Mouse (Mus musculus): Measurements from ENCODE around the gene Nr4a1. TPM values are rescaled to one million over a fixed set of nuclear protein-coding genes. Genes with fewer than 3 reads are reported as not detected.

The Nr4a1 gene
- polyA plus RNA-seq, 1 experiment from 2014 or later = 11.2 TPM

DNA sequence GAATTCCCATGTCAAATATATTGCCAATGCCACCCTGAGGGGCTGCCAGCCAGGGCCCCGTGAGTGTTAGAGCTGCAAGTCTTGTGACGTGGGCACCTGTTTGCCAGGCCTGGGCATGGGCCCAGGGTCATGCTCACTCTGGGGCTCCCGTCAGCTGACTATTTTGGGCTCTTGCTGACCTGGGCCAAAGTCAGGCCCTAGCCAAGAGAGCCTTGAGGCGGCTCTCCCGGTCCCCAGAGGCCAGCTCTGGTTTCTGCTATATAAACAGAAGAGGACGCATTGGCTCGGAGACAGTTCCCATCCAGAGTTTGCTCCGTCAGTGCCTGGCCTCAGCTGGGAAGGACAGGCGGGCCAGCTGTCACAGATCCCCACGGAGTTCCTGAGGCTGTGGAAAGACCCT, 6.3 kb downstream of the Nr4a1 start:
- Histone ChIP-seq H3K4me1 (peaks cover 29% of the 10 kb centered on the region), H3K4me2 (no peak overlapping the region), H3K4me3 (replicated peaks) (no peak overlapping the region), H3K27ac (peak overlapping the region; percentile 79), H3K9me3 (no peaks in the 10 kb centered on the region), H3K9ac (no peak overlapping the region), H3K36me3 (no peaks in the 10 kb centered on the region), H3K27me3 (replicated peaks) (no peaks in the 10 kb centered on the region)
- no peak for ATAC-seq (ENCODE audit: insufficient read depth, low FRiP score, low read depth)
- 35% methylated on average over 10 of the region's 10 CpGs for WGBS

DNA sequence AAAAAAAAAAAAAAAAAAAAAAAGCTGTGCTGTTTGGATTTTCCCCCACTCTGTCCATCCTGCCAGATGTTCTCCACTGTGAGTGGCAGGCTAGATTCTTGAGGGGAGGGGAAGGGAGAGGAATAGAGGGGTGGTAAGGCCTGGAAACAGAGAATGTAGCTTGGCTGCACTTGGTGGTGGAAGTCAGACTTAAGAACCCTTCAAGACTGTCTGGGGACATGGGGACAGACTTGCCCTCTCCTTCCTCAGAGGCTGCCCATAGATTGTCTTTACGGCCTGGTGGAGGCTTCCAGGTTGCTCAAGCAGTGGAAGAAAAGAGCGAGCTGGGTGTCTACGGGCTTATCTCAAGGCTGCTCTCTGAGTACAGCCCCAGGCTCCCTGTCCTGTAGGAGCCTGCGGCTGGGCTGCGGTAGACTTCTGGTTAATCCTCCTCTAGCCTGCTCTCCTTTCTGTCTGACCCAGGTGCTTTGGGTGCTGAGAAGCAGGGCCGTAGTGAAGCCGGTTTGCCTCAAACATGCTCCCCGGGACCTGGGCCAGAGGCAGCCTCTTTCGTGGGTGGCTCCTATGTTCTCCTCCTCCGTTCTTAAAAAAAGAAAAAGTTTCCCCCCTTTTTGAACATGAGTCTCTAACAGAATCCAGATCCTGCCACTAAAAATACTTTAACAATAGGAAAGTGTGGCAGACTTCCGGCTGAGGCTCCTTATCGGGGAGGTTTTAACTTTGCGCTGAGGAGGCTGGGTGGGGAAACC, 7.0 kb downstream of the Nr4a1 start:
- Histone ChIP-seq H3K4me1 (peaks cover 36% of the 10 kb centered on the region), H3K27me3 (replicated peaks) (no peaks in the 10 kb centered on the region), H3K4me2 (peak overlapping the region; percentile 19; the same call in 1 of the 2 replicates), H3K27ac (peak overlapping the region; percentile 79), H3K9ac (no peak overlapping the region), H3K9me3 (no peaks in the 10 kb centered on the region), H3K36me3 (no peaks in the 10 kb centered on the region), H3K4me3 (replicated peaks) (no peak overlapping the region)
- 25% methylated on average over 13 of the region's 13 CpGs for WGBS
- ATAC-seq (ENCODE audit: insufficient read depth, low FRiP score, low read depth) = no peak

DNA sequence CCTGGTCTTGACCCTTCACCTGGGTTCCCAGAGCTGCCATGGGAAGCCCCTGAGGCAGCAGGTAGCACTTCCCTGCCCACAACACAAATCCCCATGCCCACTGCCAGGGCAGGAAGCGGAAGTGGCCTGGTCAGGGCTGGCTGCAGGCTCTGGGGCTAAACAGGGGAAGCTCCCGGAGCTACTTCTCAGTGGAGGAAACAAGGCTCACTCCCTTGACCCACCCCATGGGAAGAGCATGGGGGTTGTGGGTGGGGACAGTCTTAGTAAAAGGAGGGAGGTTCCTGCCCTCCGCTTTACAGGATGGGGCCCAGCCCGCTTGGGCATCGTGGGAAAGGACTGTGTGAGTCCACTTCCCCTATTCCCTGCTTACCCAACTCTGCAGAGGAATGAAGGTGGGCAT, 8.4 kb downstream of the Nr4a1 start:
- H3K27me3 ChIP-seq (replicated peaks) = no peaks in the 10 kb centered on the region
- H3K27ac ChIP-seq = 0 out of 2 replicates have a peak overlapping the region, but pooled peaks have one; percentile 5
- peaks cover 45% of the 10 kb centered on the region for H3K4me1 ChIP-seq
- H3K9me3 ChIP-seq = no peaks in the 10 kb centered on the region
- no peak overlapping the region for H3K9ac ChIP-seq
- no peaks in the 10 kb centered on the region for H3K36me3 ChIP-seq
- WGBS = 56% methylated on average over 5 of the region's 5 CpGs
- no peak overlapping the region for H3K4me2 ChIP-seq
- no peak for ATAC-seq (ENCODE audit: insufficient read depth, low FRiP score, low read depth)
- H3K4me3 ChIP-seq (replicated peaks) = no peak overlapping the region

DNA sequence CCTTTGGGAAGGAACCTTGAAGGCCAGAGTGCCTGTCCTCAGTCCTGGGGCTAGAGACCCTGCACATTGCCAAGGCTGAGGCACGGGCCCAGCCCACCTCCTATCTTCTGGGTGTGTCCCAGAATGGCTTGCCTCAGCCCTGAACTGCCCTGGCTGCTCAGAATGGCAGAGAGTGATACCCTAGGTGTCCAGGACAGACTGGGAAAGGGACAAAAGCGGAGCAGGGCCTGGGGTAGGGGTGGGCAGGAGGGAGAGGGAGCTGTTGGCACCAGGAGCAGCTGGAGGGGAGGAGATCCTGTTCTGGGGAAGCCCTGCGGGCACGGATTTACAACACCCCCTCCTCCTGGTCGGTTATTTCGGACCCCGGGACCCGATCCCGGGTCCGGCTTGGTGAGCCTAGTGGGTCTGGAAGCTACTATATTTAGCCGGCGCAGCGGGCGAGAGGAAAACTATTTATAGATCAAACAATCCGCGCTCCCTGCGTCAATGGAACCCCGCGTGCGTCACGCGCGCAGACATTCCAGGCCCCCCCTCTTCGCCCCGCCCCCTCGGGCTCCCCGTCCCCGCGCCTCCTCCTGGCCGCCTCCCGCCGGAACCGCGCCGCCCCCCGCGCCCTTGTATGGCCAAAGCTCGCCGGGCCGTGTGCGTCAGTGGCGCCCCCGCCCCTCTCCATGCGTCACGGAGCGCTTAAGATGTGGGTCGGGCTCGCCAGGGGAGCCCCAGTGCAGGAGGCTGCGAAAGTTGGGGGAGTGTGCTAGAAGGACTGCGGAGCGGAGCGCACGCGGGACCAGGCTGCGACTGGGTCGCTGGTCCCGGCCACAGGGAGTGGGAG, 12.3 kb downstream of the Nr4a1 start:
- Histone ChIP-seq H3K36me3 (peaks cover 8% of the 10 kb centered on the region), H3K27me3 (replicated peaks) (no peaks in the 10 kb centered on the region), H3K27ac (peak overlapping the region; percentile 71), H3K4me1 (peaks cover 46% of the 10 kb centered on the region), H3K4me2 (peak overlapping the region; percentile 90), H3K4me3 (replicated peaks) (peak overlapping the region; percentile 55), H3K9me3 (no peaks in the 10 kb centered on the region), H3K9ac (peak overlapping the region; percentile 48)
- peak; percentile 88 for ATAC-seq (ENCODE audit: insufficient read depth, low FRiP score, low read depth)
- under 1% methylated on average over 57 of the region's 57 CpGs for WGBS

DNA sequence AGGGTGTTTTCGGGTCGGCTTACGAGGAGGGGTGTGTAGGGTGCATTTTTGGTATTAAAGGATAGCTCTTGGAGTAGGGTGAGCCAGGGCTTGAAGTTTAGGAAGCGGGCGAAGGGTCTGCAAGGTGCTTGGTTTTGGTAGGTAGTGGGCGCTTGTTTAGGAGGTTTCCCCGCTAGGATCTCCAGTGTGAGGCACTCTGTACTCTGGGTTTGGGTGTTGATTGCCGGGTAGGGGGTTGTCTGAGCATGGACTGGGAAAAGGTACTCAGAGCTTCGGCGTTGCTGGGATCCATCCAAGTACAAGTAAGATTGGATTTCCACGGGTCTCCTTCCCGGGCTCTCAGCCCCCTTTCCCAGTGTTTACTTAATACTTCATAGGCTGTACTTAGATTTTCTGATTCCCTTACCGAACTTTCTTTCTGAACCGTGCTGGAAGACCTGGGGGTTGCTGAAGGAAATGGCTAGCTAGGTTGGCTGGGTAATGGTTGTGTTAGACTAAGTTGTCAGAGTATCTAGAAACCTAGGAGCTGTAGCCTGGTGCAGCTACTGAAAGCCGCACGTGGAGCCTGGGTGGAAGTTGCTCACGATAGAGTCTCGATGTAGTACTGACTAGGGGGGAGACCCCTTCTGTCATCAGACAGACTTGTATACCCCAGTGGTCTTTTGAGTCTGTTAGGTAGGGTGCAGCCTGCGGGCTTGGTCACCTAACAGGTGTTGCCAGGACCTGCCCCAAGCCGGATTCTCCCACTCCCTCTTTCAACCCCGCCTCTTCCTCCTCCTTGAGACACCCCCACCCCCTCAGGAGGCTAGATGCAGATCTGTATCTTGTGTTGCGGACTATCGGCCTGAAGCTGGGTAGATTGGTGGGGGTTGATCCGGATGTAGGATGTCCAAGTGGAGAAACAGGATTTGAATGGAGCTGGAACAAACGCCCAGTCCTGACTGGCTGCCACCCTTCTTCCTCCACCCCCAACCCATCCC, 13.3 kb downstream of the Nr4a1 start:
- peak overlapping the region; percentile 70 for H3K27ac ChIP-seq
- peaks cover 37% of the 10 kb centered on the region for H3K4me1 ChIP-seq
- no peaks in the 10 kb centered on the region for H3K9me3 ChIP-seq
- peaks cover 14% of the 10 kb centered on the region for H3K36me3 ChIP-seq
- peak overlapping the region; percentile 48 for H3K9ac ChIP-seq
- peak overlapping the region; percentile 55 for H3K4me3 ChIP-seq (replicated peaks)
- 3% methylated on average over 25 of the region's 25 CpGs for WGBS
- ATAC-seq (ENCODE audit: insufficient read depth, low FRiP score, low read depth) = peak; percentile 3; the same call in 1 of the 2 replicates
- peak overlapping the region; percentile 90 for H3K4me2 ChIP-seq
- no peaks in the 10 kb centered on the region for H3K27me3 ChIP-seq (replicated peaks)

DNA sequence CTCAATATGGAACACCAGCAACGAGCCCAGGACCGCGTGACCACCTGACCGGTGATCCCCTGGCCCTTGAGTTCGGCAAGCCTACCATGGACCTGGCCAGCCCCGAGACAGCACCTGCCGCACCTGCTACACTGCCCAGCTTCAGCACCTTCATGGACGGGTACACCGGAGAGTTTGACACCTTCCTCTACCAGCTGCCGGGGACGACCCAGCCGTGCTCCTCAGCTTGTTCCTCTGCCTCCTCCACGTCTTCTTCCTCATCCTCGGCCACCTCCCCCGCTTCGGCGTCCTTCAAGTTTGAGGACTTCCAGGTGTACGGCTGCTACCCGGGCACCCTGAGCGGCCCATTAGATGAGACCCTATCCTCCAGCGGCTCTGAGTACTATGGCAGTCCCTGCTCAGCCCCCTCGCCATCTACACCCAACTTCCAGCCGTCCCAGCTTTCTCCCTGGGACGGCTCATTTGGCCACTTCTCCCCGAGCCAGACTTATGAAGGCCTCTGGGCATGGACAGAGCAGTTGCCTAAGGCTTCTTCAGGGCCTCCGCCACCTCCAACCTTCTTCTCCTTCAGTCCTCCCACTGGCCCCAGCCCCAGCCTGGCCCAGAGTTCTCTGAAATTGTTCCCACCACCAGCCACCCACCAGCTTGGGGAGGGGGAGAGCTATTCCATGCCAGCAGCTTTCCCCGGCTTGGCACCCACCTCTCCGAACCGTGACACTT, 16.2 kb downstream of the Nr4a1 start:
- Histone ChIP-seq H3K4me1 (peaks cover 31% of the 10 kb centered on the region), H3K27me3 (replicated peaks) (no peaks in the 10 kb centered on the region), H3K9ac (no peak overlapping the region), H3K4me3 (replicated peaks) (no peak overlapping the region), H3K27ac (no peak overlapping the region), H3K4me2 (no peak overlapping the region), H3K36me3 (peaks cover 30% of the 10 kb centered on the region), H3K9me3 (no peaks in the 10 kb centered on the region)
- 87% methylated on average over 29 of the region's 29 CpGs for WGBS
- no peak for ATAC-seq (ENCODE audit: insufficient read depth, low FRiP score, low read depth)

DNA sequence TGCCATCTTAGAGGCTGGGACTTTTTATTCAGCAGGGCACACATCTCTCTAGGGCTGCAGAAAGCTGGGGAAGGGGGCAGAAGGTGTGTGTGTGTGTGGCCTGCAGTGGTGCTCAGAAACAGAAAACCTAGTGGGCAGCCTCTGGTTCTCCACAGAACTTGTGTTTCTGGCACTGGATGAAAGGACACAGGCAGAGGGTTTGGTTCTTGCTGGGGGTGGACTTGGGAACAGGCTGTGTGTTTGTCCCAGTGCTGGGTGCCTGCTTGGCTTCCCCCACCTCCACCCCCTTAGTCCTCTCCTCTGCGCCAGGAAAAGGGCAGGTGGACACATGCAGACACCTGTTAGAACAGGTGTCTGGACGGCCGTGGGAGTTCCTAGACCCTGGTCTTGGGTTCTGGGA, 17.0 kb downstream of the Nr4a1 start:
- Histone ChIP-seq H3K27ac (no peak overlapping the region), H3K9me3 (no peaks in the 10 kb centered on the region), H3K9ac (no peak overlapping the region), H3K4me3 (replicated peaks) (no peak overlapping the region), H3K27me3 (replicated peaks) (no peaks in the 10 kb centered on the region), H3K4me2 (no peak overlapping the region), H3K4me1 (peaks cover 25% of the 10 kb centered on the region), H3K36me3 (peaks cover 30% of the 10 kb centered on the region)
- ATAC-seq (ENCODE audit: insufficient read depth, low FRiP score, low read depth) = no peak
- 72% methylated on average over 3 of the region's 3 CpGs for WGBS

DNA sequence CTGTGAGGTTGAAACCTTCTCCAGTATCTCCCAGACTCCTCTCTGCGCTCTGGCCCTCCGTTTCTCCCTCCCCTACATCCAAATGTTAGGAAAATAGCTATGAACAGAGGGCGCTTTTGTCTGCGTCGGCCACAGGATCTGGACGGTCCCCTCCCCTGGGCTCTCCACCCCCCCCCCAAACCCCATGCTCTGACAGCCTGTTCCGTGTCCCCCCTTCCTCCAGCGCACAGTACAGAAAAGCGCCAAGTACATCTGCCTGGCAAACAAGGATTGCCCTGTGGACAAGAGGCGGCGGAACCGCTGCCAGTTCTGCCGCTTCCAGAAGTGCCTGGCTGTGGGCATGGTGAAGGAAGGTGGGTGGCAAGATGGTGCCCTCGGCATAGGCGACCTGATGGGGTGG, 17.4 kb downstream of the Nr4a1 start:
- no peaks in the 10 kb centered on the region for H3K27me3 ChIP-seq (replicated peaks)
- peaks cover 30% of the 10 kb centered on the region for H3K36me3 ChIP-seq
- no peak overlapping the region for H3K27ac ChIP-seq
- H3K4me3 ChIP-seq (replicated peaks) = no peak overlapping the region
- no peak for ATAC-seq (ENCODE audit: insufficient read depth, low FRiP score, low read depth)
- WGBS = 83% methylated on average over 15 of the region's 15 CpGs
- H3K9me3 ChIP-seq = no peaks in the 10 kb centered on the region
- H3K4me1 ChIP-seq = peaks cover 27% of the 10 kb centered on the region
- no peak overlapping the region for H3K9ac ChIP-seq
- no peak overlapping the region for H3K4me2 ChIP-seq

DNA sequence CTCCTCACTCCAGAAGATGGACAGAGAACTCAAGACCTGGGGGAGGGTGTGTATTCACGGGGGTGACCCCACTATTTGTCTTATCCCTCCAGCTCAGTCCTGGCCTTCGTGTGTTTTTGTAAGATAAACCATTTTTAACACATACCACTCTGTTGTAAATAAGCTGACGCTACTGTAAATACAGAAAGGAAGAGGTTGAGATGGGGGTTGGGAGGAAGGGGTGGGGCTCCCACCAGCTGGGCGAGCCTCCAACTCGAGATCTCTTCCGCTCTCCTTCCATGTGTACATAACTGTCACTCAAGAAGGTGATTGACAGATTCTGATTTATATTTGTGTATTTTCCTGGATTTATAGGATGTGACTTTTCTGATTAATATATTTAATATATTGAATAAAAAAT, 20.3 kb downstream of the Nr4a1 start:
- H3K4me3 ChIP-seq (replicated peaks) = no peak overlapping the region
- no peak overlapping the region for H3K27ac ChIP-seq
- no peak for ATAC-seq (ENCODE audit: insufficient read depth, low FRiP score, low read depth)
- WGBS = 23% methylated on average over 6 of the region's 6 CpGs
- H3K4me1 ChIP-seq = peaks cover 24% of the 10 kb centered on the region
- H3K9me3 ChIP-seq = no peaks in the 10 kb centered on the region
- H3K36me3 ChIP-seq = peaks cover 30% of the 10 kb centered on the region
- no peaks in the 10 kb centered on the region for H3K27me3 ChIP-seq (replicated peaks)
- H3K9ac ChIP-seq = no peak overlapping the region
- H3K4me2 ChIP-seq = no peak overlapping the region

DNA sequence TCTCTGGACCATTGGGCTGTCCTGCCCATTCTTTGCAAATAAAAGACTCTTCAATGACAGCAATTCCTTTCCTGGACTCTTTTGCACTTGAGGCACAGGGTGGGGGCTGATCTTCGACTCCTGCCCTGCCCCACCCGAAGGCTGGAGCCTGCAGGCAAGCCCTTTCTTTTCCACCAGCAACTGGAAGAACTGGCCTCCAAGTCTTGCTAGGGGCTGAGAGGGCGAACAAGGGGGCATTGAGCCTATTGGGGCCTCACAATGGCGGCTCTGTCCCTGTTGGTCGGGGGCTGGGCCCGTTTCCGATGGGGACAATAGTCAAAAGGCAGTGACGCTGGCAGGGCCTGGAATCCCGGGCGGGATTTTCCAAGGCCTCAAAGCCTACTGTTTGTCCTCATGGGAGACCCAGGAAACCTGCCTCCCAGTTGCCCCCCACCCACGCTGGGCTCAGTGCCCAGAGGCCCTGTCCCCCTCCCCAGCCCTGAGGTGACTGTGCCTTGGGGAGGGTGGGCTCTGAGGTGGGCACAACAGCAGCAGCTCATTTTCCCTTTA, 23.4 kb downstream of the Nr4a1 start:
- 63% methylated on average over 11 of the region's 11 CpGs for WGBS
- Histone ChIP-seq H3K36me3 (peaks cover 15% of the 10 kb centered on the region), H3K9ac (no peak overlapping the region), H3K27me3 (replicated peaks) (no peaks in the 10 kb centered on the region), H3K27ac (peak overlapping the region; percentile 16; the same call in 1 of the 2 replicates), H3K4me1 (peaks cover 26% of the 10 kb centered on the region), H3K4me2 (no peak overlapping the region), H3K4me3 (replicated peaks) (no peak overlapping the region), H3K9me3 (no peaks in the 10 kb centered on the region)
- ATAC-seq (ENCODE audit: insufficient read depth, low FRiP score, low read depth) = peak; percentile 28; the same call in 1 of the 2 replicates

DNA sequence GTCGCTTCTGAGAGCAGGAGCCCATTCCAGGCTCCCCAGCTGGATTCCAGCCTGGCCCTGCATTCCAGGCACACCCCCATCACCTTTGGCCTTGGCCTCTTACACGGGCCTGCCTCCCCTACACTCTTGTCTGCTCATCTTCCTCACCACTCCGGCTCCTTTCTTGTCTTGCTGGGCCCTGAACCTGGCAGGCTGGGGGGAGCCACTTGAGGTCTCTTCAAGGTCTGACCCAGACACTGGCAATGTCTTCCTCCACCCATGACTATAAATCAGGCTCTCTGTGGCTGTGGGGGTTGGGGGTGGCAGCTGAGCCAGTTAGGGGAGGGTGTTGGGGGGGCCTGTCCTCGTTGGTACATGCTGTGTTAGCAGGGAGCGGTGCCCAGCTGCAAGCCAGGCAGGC, 24.5 kb downstream of the Nr4a1 start:
- peak overlapping the region; percentile 16 for H3K27ac ChIP-seq
- no peak overlapping the region for H3K4me2 ChIP-seq
- peaks cover 26% of the 10 kb centered on the region for H3K4me1 ChIP-seq
- H3K27me3 ChIP-seq (replicated peaks) = no peaks in the 10 kb centered on the region
- no peaks in the 10 kb centered on the region for H3K9me3 ChIP-seq
- 0 out of 2 replicates have a peak, but pooled peaks cover 7% of the 10 kb centered on the region for H3K36me3 ChIP-seq
- 49% methylated on average over 5 of the region's 5 CpGs for WGBS
- H3K9ac ChIP-seq = no peak overlapping the region
- no peak overlapping the region for H3K4me3 ChIP-seq (replicated peaks)
- ATAC-seq (ENCODE audit: insufficient read depth, low FRiP score, low read depth) = no peak
